Mouse (Mus musculus): ENCODE data around the gene Bud31.
"Not testable (repeated sequence)": the region's sequence is repeated elsewhere in the genome, so short reads cannot be mapped to it uniquely, and the experiment has no call there.

The Bud31 gene

GRCm38 (mm10) chr5:145126580-145126979, 13.6 kb upstream of the Bud31 start:
- DNase-seq (ENCODE audit: low spot score in 2 of 2) = no peak

DNA sequence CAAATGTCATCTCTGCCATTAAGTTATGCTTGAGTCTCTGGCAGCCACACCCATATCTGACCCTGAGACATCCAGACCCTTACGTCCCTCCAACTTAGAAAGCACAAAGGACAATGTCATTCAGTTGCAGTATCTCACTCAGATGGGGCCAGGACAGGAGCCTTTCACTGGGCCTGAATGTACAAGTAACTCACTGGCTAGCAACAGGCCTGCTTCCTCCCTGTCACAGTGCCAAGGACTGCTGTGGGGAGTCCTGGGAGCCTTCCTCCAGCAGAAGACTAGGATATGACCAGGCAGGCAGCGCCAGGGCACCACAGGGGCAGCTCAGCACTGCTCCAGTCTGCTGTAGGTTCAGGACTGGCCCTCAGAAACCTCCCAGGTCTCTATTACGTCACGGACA, 11.0 kb upstream of the Bud31 start:
- no peak for DNase-seq (ENCODE audit: low spot score in 2 of 2)

GRCm38 (mm10) chr5:145129773-145130172, 10.4 kb upstream of the Bud31 start:
- not testable (repeated sequence) for DNase-seq (ENCODE audit: low spot score in 2 of 2)

GRCm38 (mm10) chr5:145130191-145130590, 10.0 kb upstream of the Bud31 start:
- no peak for DNase-seq (ENCODE audit: low spot score in 2 of 2)

DNA sequence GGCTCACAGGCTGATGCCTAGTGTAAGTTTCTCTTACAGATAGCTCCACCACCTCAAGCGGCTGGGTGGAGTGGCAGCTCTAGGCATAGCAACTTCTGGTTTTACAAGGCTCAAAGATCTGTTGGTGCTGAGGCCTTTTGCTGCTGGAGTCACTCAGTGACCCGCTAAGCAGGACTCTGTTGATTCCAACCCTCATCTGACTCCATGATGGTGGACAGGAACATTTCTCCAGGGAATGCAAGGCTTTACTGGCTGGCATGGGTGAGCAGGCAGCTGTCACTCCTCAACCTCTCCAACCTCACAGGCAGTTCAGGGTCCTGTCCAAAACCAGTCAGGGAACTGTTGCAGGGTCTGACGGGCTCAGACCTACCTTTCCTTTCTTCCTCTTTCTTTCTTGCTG, 9.2 kb upstream of the Bud31 start:
- DNase-seq (ENCODE audit: low spot score in 2 of 2) = no peak

DNA sequence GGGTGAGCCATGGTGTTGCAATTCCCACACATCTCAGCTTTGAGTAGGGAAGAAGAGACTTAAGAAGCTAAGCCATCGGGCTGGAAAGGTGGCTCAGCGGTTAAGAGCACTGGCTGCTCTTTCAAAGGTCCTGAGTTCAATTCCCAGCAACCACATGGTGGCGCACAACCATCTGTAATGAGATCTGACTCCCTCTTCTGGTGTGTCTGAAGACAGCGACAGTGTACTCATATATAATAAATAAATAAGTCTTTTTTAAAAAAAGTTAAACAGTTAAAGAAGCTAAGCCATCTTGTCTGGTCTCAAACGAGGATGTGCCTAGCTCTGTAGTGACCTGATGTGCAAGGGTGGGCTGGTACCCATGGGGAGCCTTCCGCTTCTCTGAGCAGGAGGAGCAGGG, 6.9 kb upstream of the Bud31 start:
- not testable (repeated sequence) for DNase-seq (ENCODE audit: low spot score in 2 of 2)

- no peak for DNase-seq (ENCODE audit: low spot score in 2 of 2)
These were observed 1.3 kb upstream of the Bud31 start for GRCm38 (mm10) chr5:145138836-145139235.

DNA sequence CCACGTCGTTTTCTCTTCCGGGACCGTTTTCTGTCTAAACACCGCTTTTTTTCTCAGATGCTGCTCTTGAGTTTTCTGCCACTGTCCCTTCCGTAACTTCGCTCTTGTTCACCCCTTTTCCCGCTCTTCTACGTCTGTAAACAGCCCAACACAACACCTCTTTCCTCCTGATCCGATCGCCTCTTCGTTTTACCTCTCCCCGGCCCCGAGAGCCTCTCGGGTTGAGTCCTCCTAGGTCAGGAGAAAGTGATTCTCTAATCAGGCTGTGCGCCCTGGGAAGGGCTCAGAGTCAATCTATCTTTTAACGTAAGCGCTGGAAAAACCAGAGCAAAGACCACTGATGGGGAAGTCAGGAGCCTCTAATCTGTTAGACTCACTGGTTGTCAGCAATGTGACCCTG, 449 bp downstream of the Bud31 start:
- no peak for DNase-seq (ENCODE audit: low spot score in 2 of 2)

DNA sequence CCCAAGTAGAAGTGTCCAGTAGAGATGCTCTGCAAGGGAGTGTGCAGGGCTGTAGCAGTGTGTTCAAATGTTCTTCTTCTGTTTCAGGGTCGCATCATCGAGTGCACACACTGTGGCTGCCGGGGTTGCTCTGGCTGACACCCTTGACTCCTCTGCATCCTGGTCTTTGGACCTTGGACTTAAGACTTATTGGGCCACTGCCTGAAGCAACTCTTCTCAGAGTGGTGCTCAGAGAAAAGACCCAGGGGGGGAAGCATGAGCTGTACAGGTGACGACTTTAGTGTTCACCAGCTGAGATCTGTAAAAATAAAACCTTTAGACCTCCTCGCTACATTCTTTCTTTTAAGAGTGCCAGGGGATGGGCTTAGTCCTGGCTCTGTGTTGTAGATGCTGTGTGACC, 7.6 kb downstream of the Bud31 start:
- DNase-seq (ENCODE audit: low spot score in 2 of 2) = no peak

GRCm38 (mm10) chr5:145149294-145149693, 9.1 kb downstream of the Bud31 start:
- DNase-seq (ENCODE audit: low spot score in 2 of 2) = no peak

GRCm38 (mm10) chr5:145152690-145153089, 12.5 kb downstream of the Bud31 start:
- DNase-seq (ENCODE audit: low spot score in 2 of 2) = no peak

GRCm38 (mm10) chr5:145161361-145161760, 21.2 kb downstream of the Bud31 start:
- DNase-seq (ENCODE audit: low spot score in 2 of 2) = no peak

DNA sequence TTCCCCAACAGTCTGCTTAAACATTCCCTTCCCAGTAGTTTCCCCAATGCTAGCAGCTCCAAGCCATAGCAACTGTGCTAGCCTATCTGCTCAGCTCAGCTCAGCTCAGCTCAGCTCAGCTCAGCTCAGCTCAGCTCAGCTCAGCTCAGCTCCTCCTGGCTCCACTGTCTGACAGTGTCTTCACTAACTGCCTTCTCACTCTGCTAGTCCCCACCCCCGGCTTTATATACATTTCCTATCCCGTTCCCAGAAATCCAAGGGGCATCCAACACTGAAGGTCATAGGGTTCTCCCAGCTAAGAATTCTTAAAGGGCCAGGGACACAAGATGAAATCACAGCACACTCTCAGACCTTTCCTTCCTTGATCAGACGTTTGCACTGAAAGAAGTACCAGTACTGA, 24.5 kb downstream of the Bud31 start:
- DNase-seq (ENCODE audit: low spot score in 2 of 2) = no peak

DNA sequence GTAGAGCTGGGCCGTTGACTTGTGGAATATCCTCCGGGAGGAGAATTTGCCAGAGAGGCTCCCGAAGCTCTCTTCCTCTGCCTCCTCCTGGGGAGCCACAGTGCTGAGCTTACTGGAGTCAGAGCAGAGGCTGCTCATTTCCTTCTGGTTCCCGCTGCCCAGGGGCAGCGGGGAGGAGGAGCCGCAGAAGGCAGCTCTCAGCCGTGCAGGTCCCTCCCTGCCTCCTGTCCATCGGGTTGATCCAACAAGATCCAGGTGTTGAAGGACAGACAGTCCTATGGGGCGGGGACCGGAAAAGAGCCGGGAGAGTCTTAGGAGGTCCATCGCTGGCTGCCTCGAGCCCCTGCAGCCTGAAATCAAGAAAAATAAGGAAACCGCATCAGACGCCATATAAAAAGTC, 25.0 kb downstream of the Bud31 start:
- no peak for DNase-seq (ENCODE audit: low spot score in 2 of 2)

GRCm38 (mm10) chr5:145166536-145167305, 26.6 kb downstream of the Bud31 start, which contains the start of the genes Ptcd1 and Cpsf4:
Gene Ptcd1, minus strand, starts transcription at chr5:145167108.
Gene Cpsf4, plus strand, starts transcription at chr5:145167213.
- peak; percentile 99 for DNase-seq (ENCODE audit: low spot score in 2 of 2)

GRCm38 (mm10) chr5:145167306-145167661, 27.1 kb downstream of the Bud31 start:
- no peak for DNase-seq (ENCODE audit: low spot score in 2 of 2)

DNA sequence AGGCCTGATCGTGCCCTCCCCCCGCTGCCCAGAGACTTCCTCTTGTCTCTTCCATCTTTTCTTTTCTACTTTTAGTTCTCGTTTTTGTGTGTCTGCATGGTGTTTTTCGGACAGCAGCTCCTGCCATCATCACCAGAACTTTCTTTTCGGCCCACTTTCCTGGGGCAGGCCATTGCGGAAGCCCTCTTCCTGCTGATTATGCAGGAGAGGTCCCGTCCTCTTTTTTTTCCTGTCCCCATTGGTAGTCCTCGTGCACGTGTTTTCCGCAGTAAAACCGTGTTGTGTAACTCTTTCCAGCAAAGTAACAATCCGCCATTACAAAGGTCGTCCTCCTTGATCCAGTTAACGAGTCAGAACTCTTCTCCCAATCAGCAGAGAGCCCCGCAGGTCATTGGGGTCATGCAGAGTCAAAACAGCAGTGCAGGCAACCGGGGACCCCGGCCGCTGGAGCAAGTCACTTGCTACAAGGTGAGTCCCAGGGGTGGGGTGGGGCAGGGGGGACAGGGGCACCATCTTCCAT, 38.4 kb downstream of the Bud31 start:
- no peak for DNase-seq (ENCODE audit: low spot score in 2 of 2)

DNA sequence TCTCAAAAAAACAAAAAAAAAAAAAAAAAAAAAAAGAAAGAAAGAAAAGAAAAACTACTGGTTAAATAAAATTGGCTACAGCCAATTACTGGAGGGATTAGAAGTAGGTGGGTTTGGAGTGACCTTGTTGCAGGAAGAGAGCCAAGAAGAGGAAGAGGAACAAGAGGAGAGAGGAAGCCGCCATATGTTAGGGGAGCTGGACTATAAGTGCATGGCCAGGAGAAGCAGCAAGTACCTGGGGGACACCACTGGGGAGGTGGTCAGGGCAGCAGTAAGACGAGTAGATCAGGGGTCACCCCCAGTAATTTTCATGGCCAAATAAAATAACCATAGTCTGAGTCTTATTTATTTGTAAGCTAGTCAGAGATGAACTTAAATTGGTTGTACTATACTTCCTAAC, 45.1 kb downstream of the Bud31 start:
- DNase-seq (ENCODE audit: low spot score in 2 of 2) = no peak

GRCm38 (mm10) chr5:145189416-145189815, 49.3 kb downstream of the Bud31 start:
- DNase-seq (ENCODE audit: low spot score in 2 of 2) = no peak

DNA sequence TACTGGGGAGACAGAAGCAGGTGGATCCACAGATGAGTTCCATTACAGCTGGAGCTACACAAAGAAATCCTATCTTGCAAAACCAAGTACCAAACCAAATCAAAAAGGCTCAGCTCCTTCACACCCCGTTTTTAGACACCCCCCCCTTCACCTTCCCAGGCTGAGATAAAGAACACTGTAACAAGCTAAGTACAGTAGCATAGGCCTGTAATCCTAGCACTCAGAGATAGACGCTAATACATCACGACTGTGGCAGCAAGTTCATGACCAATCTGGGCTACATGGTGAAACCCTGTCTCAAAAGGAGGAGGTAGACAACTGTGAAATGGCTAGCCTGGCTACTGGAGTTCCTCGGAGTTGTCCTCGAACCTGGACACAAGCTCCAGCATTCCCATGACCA, 50.2 kb downstream of the Bud31 start:
- DNase-seq (ENCODE audit: low spot score in 2 of 2) = no peak

GRCm38 (mm10) chr5:145190875-145191798, 51.0 kb downstream of the Bud31 start:
- peak; percentile 89 to 94 for DNase-seq (ENCODE audit: low spot score in 2 of 2)

DNA sequence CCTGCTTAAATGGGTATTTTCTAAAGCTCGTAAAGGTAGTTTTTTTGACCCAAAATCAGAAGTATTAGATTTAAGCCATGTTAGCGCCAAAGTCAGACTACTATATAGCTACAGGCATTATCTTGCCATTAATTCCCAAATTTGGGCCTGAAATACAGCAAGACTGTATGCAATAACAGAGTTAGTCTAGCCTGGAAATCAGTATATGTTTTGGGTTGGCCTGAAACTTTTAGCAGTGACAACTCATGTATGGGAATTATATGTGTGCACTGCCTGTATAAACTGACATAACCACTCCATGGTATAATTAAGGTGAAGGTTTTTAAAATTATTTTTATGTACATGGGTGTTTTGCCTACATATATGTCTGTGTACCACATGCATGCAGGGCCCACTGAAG, 51.8 kb downstream of the Bud31 start, which contains the start of gene Atp5j2:
TSS of gene Atp5j2 (minus strand) at position 101 of the 400 bp plus-strand sequence.
- DNase-seq (ENCODE audit: low spot score in 2 of 2) = no peak
